Mouse (Mus musculus) subcutaneous adipose tissue, adult 2 months (tissue): ENCODE results near the gene 4933402D24Rik. TPM values are rescaled to one million over a fixed set of nuclear protein-coding genes. Genes with fewer than 3 reads are reported as not detected.

Experiments used
- polyA plus RNA-seq: library from polyadenylated mRNA; depleted of rRNA; stranded (reverse); fragments of >200 nt; gene quantifications from 2 replicates; pipeline ENCODE4 v1.2.3, GENCODE M21; 2012; ENCODE audit warnings: low replicate concordance; rRNA removed

Gene 4933402D24Rik
- polyA plus RNA-seq = not detected in 2 replicates

DNA sequence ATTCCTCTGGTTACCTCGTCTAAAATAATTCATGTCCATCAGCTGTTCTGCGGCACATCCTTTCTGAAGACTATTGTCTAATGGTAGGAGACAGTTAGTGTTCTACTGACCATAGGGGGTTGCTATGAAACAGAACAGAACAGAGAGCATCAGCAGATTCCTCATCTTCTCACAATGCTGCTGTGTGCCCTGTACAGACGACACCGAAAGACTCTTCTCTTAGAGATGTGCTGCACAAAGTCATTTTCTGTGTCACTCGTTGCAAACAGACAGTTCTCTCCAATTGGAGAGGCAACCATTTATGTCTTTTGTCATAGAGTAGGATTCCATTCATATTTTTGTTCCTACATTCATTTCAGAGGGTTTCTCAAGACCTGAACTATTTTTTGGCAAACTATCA is at the start of gene 4933402D24Rik:
Gene 4933402D24Rik (minus strand): TSS at position 101 of the 400 bp plus-strand sequence.

DNA sequence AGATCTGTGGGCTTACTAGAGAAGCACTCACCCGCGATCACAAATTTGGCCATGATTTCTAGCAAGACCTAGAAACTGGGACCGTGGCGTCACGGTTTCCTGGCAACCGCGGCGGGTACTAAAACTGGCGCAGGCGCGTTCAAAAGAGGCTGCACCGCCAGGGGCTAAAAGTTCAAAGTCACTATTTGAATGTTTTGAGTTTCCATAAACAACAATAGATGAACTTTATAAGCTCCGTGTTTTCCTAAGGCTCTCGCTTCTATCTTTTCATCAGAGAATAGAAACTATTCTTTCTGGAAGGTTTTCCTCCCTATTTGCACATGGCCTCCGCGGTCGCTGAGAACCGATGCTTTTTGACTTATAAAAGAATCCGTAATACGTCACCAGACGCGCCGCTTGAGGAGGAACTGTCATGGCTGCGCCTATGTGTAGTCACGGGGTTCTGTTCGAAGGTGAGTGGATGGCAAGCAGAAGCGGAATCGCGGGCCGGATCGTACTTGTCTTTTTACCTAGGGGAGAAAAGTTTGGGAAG is 38.8 kb downstream of the 4933402D24Rik start, which contains the start of the genes Mdh1b and Fastkd2:
Gene Mdh1b (minus strand): TSS at position 79 of the 532 bp plus-strand sequence.
Gene Fastkd2 (plus strand): TSS at position 375 of the 532 bp plus-strand sequence.

Other genes starting within 250 kb of the 4933402D24Rik start
- not detected in 2 replicates for gene Gm39653, start 153.3 kb downstream of the 4933402D24Rik start, polyA plus RNA-seq
- gene Dytn, start 82.3 kb downstream of the 4933402D24Rik start, polyA plus RNA-seq = not detected in 2 replicates
- gene Mdh1b, start 38.9 kb downstream of the 4933402D24Rik start, polyA plus RNA-seq = not detected in 2 replicates
- 5.6 and 6.1 TPM in 2 replicates for gene Fastkd2, start 38.7 kb downstream of the 4933402D24Rik start, polyA plus RNA-seq